Mouse (Mus musculus): Measurements from ENCODE around the gene Kcnh2. TPM values are rescaled to one million over a fixed set of nuclear protein-coding genes. Genes with fewer than 3 reads are reported as not detected.

Kcnh2 gene
- polyA plus RNA-seq, 1 experiment from 2014 or later = 5.0 TPM

DNA sequence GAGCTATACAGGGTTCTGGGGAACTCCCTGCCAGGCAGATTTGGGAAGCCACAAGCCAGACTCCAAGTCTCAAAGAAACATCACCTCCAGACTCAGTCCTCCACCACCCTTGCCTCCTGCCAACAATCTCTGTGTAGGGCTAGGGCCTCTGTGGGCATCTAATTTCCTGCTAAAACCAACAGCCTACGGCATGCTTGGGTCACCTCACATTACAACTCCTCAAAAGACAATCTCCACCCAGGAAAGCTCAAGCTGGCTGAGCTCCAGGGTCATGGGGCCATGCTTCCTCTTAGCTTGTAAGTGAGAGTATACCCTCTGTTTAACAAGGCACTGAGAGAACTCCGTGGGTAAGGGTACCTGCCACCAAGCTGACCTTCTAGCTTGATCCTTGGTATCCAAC, 13.6 kb downstream of the Kcnh2 start:
- H3K36me3 ChIP-seq (ENCODE audit: insufficient read depth, low read length) = no peaks in the 10 kb centered on the region

GRCm38 (mm10) chr5:24337366-24337765, 14.0 kb downstream of the Kcnh2 start:
- no peaks in the 10 kb centered on the region for H3K9me3 ChIP-seq (ENCODE audit: low read length)
- peaks cover 6% of the 10 kb centered on the region; the same call in 1 of the 2 replicates for H3K4me1 ChIP-seq (ENCODE audit: insufficient read depth, low read depth, low read length)
- H3K4me2 ChIP-seq (replicated peaks; ENCODE audit: low read depth, low read length) = no peak overlapping the region
- TF ChIP-seq CTCF (IDR thresholded peaks at IDR 0.05) (peak; percentile 57), EP300 (IDR thresholded peaks at IDR 0.05) (no peak)
- DNase-seq (ENCODE audit: low spot score) (peak; percentile 74), ATAC-seq (peak; percentile 72)
- H3K4me3 ChIP-seq (ENCODE audit: low read depth, low read length) = no peak overlapping the region
- no peaks in the 10 kb centered on the region for H3K36me3 ChIP-seq (ENCODE audit: insufficient read depth, low read length)
- WGBS = 12% methylated on average over 9 of the region's 9 CpGs
- no peak overlapping the region for H3K9ac ChIP-seq (replicated peaks; ENCODE audit: low read depth)
- no peak overlapping the region for H3K27ac ChIP-seq (ENCODE audit: low read length)
- no peaks in the 10 kb centered on the region for H3K27me3 ChIP-seq (replicated peaks; ENCODE audit: insufficient read depth, low read length)

More for the DNA sequence above, 13.6 kb downstream of the Kcnh2 start:
- no peaks in the 10 kb centered on the region for H3K9me3 ChIP-seq (ENCODE audit: low read length)
- 12% methylated on average over 2 of the region's 2 CpGs for WGBS
- no peak overlapping the region for H3K4me3 ChIP-seq (ENCODE audit: low read depth, low read length)
- H3K4me2 ChIP-seq (replicated peaks; ENCODE audit: low read depth, low read length) = no peak overlapping the region
- peaks cover 6% of the 10 kb centered on the region; the same call in 1 of the 2 replicates for H3K4me1 ChIP-seq (ENCODE audit: insufficient read depth, low read depth, low read length)
- no peak for DNase-seq (ENCODE audit: low spot score)
- no peak for ATAC-seq
- TF ChIP-seq EP300 (IDR thresholded peaks at IDR 0.05) (no peak), CTCF (IDR thresholded peaks at IDR 0.05) (no peak)
- no peak overlapping the region for H3K9ac ChIP-seq (replicated peaks; ENCODE audit: low read depth)
- no peaks in the 10 kb centered on the region for H3K27me3 ChIP-seq (replicated peaks; ENCODE audit: insufficient read depth, low read length)
- no peak overlapping the region for H3K27ac ChIP-seq (ENCODE audit: low read length)

GRCm38 (mm10) chr5:24335888-24336511, 15.4 kb downstream of the Kcnh2 start:
- Histone ChIP-seq H3K4me1 (ENCODE audit: insufficient read depth, low read depth, low read length) (peaks cover 6% of the 10 kb centered on the region; the same call in 1 of the 2 replicates), H3K27me3 (replicated peaks; ENCODE audit: insufficient read depth, low read length) (no peaks in the 10 kb centered on the region), H3K4me3 (ENCODE audit: low read depth, low read length) (no peak overlapping the region), H3K4me2 (replicated peaks; ENCODE audit: low read depth, low read length) (no peak overlapping the region), H3K27ac (ENCODE audit: low read length) (no peak overlapping the region; the same call in 1 of the 2 replicates), H3K36me3 (ENCODE audit: insufficient read depth, low read length) (no peaks in the 10 kb centered on the region), H3K9me3 (ENCODE audit: low read length) (no peaks in the 10 kb centered on the region), H3K9ac (replicated peaks; ENCODE audit: low read depth) (no peak overlapping the region)
- 19% methylated on average over 3 of the region's 3 CpGs for WGBS
- peak; percentile 70 for ATAC-seq
- peak; percentile 67 for DNase-seq (ENCODE audit: low spot score)
- no peak for TF ChIP-seq EP300 (IDR thresholded peaks at IDR 0.05)
- TF ChIP-seq CTCF (IDR thresholded peaks at IDR 0.05) = peak; percentile 92

GRCm38 (mm10) chr5:24334749-24335148, 16.7 kb downstream of the Kcnh2 start:
- no peak overlapping the region for H3K4me3 ChIP-seq (ENCODE audit: low read depth, low read length)
- no peaks in the 10 kb centered on the region for H3K9me3 ChIP-seq (ENCODE audit: low read length)
- no peaks in the 10 kb centered on the region for H3K36me3 ChIP-seq (ENCODE audit: insufficient read depth, low read length)
- no peak for TF ChIP-seq EP300 (IDR thresholded peaks at IDR 0.05)
- no peak for TF ChIP-seq CTCF (IDR thresholded peaks at IDR 0.05)
- peaks cover 6% of the 10 kb centered on the region; the same call in 1 of the 2 replicates for H3K4me1 ChIP-seq (ENCODE audit: insufficient read depth, low read depth, low read length)
- no peaks in the 10 kb centered on the region for H3K27me3 ChIP-seq (replicated peaks; ENCODE audit: insufficient read depth, low read length)
- no peak overlapping the region for H3K4me2 ChIP-seq (replicated peaks; ENCODE audit: low read depth, low read length)
- peak overlapping the region; percentile 51; the same call in 1 of the 2 replicates for H3K27ac ChIP-seq (ENCODE audit: low read length)
- WGBS = 12% methylated on average over 3 of the region's 3 CpGs
- DNase-seq (ENCODE audit: low spot score) = peak; percentile 56
- ATAC-seq = peak; percentile 65
- no peak overlapping the region for H3K9ac ChIP-seq (replicated peaks; ENCODE audit: low read depth)

DNA sequence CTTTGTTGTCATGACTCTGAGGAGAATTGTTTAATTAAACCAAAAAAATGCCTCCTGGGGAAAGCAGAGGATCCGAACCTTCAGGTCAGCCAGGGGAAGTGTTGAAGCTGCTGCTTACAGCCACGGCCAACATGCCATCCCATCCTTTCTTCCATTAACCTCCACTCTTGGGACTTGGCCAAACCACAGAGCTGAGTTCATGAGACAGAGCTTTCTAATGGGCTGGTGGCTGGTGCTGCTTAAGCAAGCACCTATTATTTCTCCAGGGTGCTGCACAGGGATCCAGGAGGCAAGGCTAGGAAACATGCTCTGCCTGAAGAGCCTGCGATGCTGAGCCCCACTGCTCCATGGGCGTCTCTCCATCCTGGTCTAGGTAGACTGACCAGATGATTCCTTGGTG, 19.0 kb downstream of the Kcnh2 start:
- Histone ChIP-seq H3K9ac (replicated peaks; ENCODE audit: low read depth) (no peak overlapping the region), H3K4me3 (ENCODE audit: low read depth, low read length) (no peak overlapping the region), H3K27me3 (replicated peaks; ENCODE audit: insufficient read depth, low read length) (no peaks in the 10 kb centered on the region; the same call in 1 of the 2 replicates), H3K9me3 (ENCODE audit: low read length) (no peaks in the 10 kb centered on the region), H3K36me3 (ENCODE audit: insufficient read depth, low read length) (no peaks in the 10 kb centered on the region), H3K27ac (ENCODE audit: low read length) (no peak overlapping the region), H3K4me2 (replicated peaks; ENCODE audit: low read depth, low read length) (no peak overlapping the region), H3K4me1 (ENCODE audit: insufficient read depth, low read depth, low read length) (peaks cover 16% of the 10 kb centered on the region; the same call in 1 of the 2 replicates)
- 78% methylated on average over 4 of the region's 4 CpGs for WGBS
- ATAC-seq = no peak
- no peak for TF ChIP-seq EP300 (IDR thresholded peaks at IDR 0.05)
- no peak for TF ChIP-seq CTCF (IDR thresholded peaks at IDR 0.05)
- DNase-seq (ENCODE audit: low spot score) = no peak

- TF ChIP-seq EP300 (IDR thresholded peaks at IDR 0.05) (no peak), CTCF (IDR thresholded peaks at IDR 0.05) (no peak)
- H3K4me2 ChIP-seq (replicated peaks; ENCODE audit: low read depth, low read length) = peak overlapping the region; percentile 63; the same call in 1 of the 2 replicates
- H3K4me1 ChIP-seq (ENCODE audit: insufficient read depth, low read depth, low read length) = peaks cover 18% of the 10 kb centered on the region
- H3K27me3 ChIP-seq (replicated peaks; ENCODE audit: insufficient read depth, low read length) = no peaks in the 10 kb centered on the region; the same call in 1 of the 2 replicates
- H3K9me3 ChIP-seq (ENCODE audit: low read length) = no peaks in the 10 kb centered on the region
- H3K4me3 ChIP-seq (ENCODE audit: low read depth, low read length) = no peak overlapping the region
- H3K9ac ChIP-seq (replicated peaks; ENCODE audit: low read depth) = no peak overlapping the region
- H3K36me3 ChIP-seq (ENCODE audit: insufficient read depth, low read length) = no peaks in the 10 kb centered on the region
- DNase-seq (ENCODE audit: low spot score) = no peak
- 30% methylated on average over 5 of the region's 5 CpGs for WGBS
- no peak overlapping the region for H3K27ac ChIP-seq (ENCODE audit: low read length)
- no peak for ATAC-seq
These were observed 21.5 kb downstream of the Kcnh2 start for GRCm38 (mm10) chr5:24329965-24330298.

Measured in lung, postnatal 0 days (tissue).